9 mouse cellular contexts compared by ENCODE assay signal in genomic region chr19:46988231-46989087, GRCm38 (mm10). TPM values are rescaled to one million over a fixed set of nuclear protein-coding genes. Genes with fewer than 3 reads are reported as not detected.
A peak's percentile ranks its signal among the peaks of the same experiment; 100 is the strongest.
DNase-seq lines count a peak whose midpoint lies in the region; ATAC-seq and TF ChIP-seq lines count a peak whose summit lies in the region.
"Had no signal": no experiment of that assay in that cellular context is flagged by ENCODE, and none has a peak within 500 bp of the region (broad histone marks: within the 10 kb centered on the region; RNA-seq: fewer than 3 reads in every experiment).

No protein-coding gene starts in this region.

- no peak overlapping the region for H3K4me2 ChIP-seq in forebrain, embryonic 14.5 days (ENCODE audit: low read length)
- H3K4me2 ChIP-seq: heart, embryonic 15.5 days had no signal

- H3K9ac ChIP-seq in forebrain, embryonic 14.5 days (ENCODE audit: low read length), result no peak overlapping the region
- H3K9ac ChIP-seq: heart, embryonic 15.5 days had no signal

- H3K27ac ChIP-seq in gastrocnemius, adult 2 months, result no peak overlapping the region
- no peak overlapping the region for H3K27ac ChIP-seq in forebrain, embryonic 14.5 days (ENCODE audit: low read depth, low read length)
- H3K27ac ChIP-seq: heart, embryonic 15.5 days had no signal

- ATAC-seq in megakaryocyte-erythroid progenitor cell, adult 5-6 weeks (replicated peaks; ENCODE audit: low FRiP score, low TSS enrichment, poor library complexity, severe bottlenecking), result peak; percentile 86
- no peak for ATAC-seq in forebrain, embryonic 14.5 days

- no peak for TF ChIP-seq CTCF in gastrocnemius, adult 2 months (IDR thresholded peaks at IDR 0.05)

- H3K9me3 ChIP-seq in forebrain, embryonic 14.5 days (replicated peaks; ENCODE audit: control insufficient read depth, low read length), result no peaks in the 10 kb centered on the region
- H3K9me3 ChIP-seq: heart, embryonic 15.5 days had no signal

- DNase-seq in adrenal gland, postnatal 14 days, result peak; percentile 29
- no peak for DNase-seq in adrenal gland, postnatal 25 days
- peak; percentile 65 for DNase-seq in c-Kit-positive CD71-negative TER-119-negative erythroid progenitor cells, embryonic 14.5 days (ENCODE audit: low read depth)
- peak; percentile 95 for DNase-seq in kidney, postnatal 14 days
- no peak for DNase-seq in left cerebral cortex, postnatal 14 days (ENCODE audit: low spot score in 2 of 2)
- DNase-seq in gastrocnemius, adult 2 months, result no peak
- no peak for DNase-seq in forebrain, embryonic 14.5 days (ENCODE audit: low spot score)

- no peaks in the 10 kb centered on the region for H3K36me3 ChIP-seq in forebrain, embryonic 14.5 days (ENCODE audit: control insufficient read depth, insufficient read depth, low read length)
- H3K36me3 ChIP-seq: heart, embryonic 15.5 days had no signal

- WGBS in forebrain, embryonic 14.5 days, result 43% methylated on average over 16 of the region's 16 CpGs

- H3K27me3 ChIP-seq in forebrain, embryonic 14.5 days (replicated peaks; ENCODE audit: control insufficient read depth, insufficient read depth, low read length), result no peaks in the 10 kb centered on the region
- H3K27me3 ChIP-seq: heart, embryonic 15.5 days had no signal

- H3K4me1 ChIP-seq in forebrain, embryonic 14.5 days (ENCODE audit: control insufficient read depth, insufficient read depth, low read length), result no peaks in the 10 kb centered on the region

- H3K4me3 ChIP-seq in gastrocnemius, adult 2 months, result no peak overlapping the region
- H3K4me3 ChIP-seq in forebrain, embryonic 14.5 days (ENCODE audit: low read depth, low read length), result no peak overlapping the region
- H3K4me3 ChIP-seq: heart, embryonic 15.5 days had no signal

- intact Hi-C loops in left cerebral cortex, postnatal 14 days (cut with DNase I), result no loop called here
- intact Hi-C loops in gastrocnemius, adult 2 months (cut with DNase I), result no loop called here

RNA-seq across cellular contexts. Expression of gene Ina, which starts 26.0 kb away (rescaled TPM):
- 7.5 and 9.6 TPM in 2 replicates for total RNA-seq in adrenal gland, postnatal 14 days (2021)
- total RNA-seq in adrenal gland, postnatal 25 days (2021), result 5.1 and 5.4 TPM in 2 replicates
- 1.1 TPM in 1 of 2 replicates, not detected in the other for total RNA-seq in megakaryocyte-erythroid progenitor cell, adult 5-6 weeks (2014; fragmentation: Nextera tagmentation)
- total RNA-seq in megakaryocyte-erythroid progenitor cell, adult 5-6 weeks (2017), result 0.09 and 0.27 TPM in 2 replicates
- total RNA-seq in left cerebral cortex, postnatal 14 days (2021), result 100 to 1,000 TPM; 177 to 184 TPM
- total RNA-seq in gastrocnemius, adult 2 months (2021), result not detected
- 253 and 297 TPM in 2 replicates for polyA plus RNA-seq in forebrain, embryonic 14.5 days (2014; fragmentation: Nextera tagmentation; extraction: Ambion mirVana)

RNA-seq across cellular contexts. Expression of gene Nt5c2, which starts 26.5 kb away (rescaled TPM):
- 79.8 and 82.3 TPM in 2 replicates for total RNA-seq in adrenal gland, postnatal 14 days (2021)
- total RNA-seq in adrenal gland, postnatal 25 days (2021), result 59.5 and 64.5 TPM in 2 replicates
- total RNA-seq in megakaryocyte-erythroid progenitor cell, adult 5-6 weeks (2014; fragmentation: Nextera tagmentation), result 87.1 and 88.5 TPM in 2 replicates
- total RNA-seq in megakaryocyte-erythroid progenitor cell, adult 5-6 weeks (2017), result 142 and 145 TPM in 2 replicates
- 10 to 100 TPM; 67.1 to 70.7 TPM for total RNA-seq in left cerebral cortex, postnatal 14 days (2021)
- 10 to 100 TPM in 1 of 2 experiments, 1 to 10 TPM in 1; 9.5 to 18.2 TPM for total RNA-seq in gastrocnemius, adult 2 months (2021)
- polyA plus RNA-seq in forebrain, embryonic 14.5 days (2014; fragmentation: Nextera tagmentation; extraction: Ambion mirVana), result 84.2 and 86.2 TPM in 2 replicates

Comparison
In these comparisons a context has a peak if more than half of its experiments do, and no peak if none do; other contexts are left out.
1. DNase-seq: peak in adrenal gland, postnatal 14 days (single experiment), c-Kit-positive CD71-negative TER-119-negative erythroid progenitor cells, embryonic 14.5 days (single experiment) and kidney, postnatal 14 days (single experiment); none in adrenal gland, postnatal 25 days (single experiment), left cerebral cortex, postnatal 14 days (0 of 2), gastrocnemius, adult 2 months (single experiment) and forebrain, embryonic 14.5 days (single experiment).
2. RNA of gene Ina, which starts 26.0 kb away (total RNA-seq): 177 to 184 TPM in left cerebral cortex, postnatal 14 days; 7.5 to 9.6 TPM in adrenal gland, postnatal 14 days, 5.1 to 5.4 TPM in adrenal gland, postnatal 25 days, 0.09 to 1.1 TPM in megakaryocyte-erythroid progenitor cell, adult 5-6 weeks and not detected in gastrocnemius, adult 2 months; every median in the first group is over 10 times any median in the second.